Mouse (Mus musculus) CD4-positive, CD25-positive, alpha-beta regulatory T cell, adult 2 months (primary cell): Measurements from ENCODE around the gene Arhgef12.
A peak's percentile ranks its signal among the peaks of the same experiment; 100 is the strongest.
"Not testable (repeated sequence)": the region's sequence is repeated elsewhere in the genome, so short reads cannot be mapped to it uniquely, and the experiment has no call there.

Source experiments
- DNase-seq: peaks from one replicate; pipeline ENCODE4 v3.0.0-alpha.2; 2012; ENCODE audit warnings: low read depth, low spot score

Arhgef12 gene

GRCm38 (mm10) chr9:43000595-43001250 lies 106.3 kb downstream of the Arhgef12 start:
- DNase-seq, result no peak

GRCm38 (mm10) chr9:43000070-43000469 lies 107.0 kb downstream of the Arhgef12 start:
- DNase-seq, result peak; percentile 67

GRCm38 (mm10) chr9:42997526-42997925 lies 109.5 kb downstream of the Arhgef12 start:
- no peak for DNase-seq

- peak; percentile 30 for DNase-seq
Measured at GRCm38 (mm10) chr9:42995298-42995697, 111.7 kb downstream of the Arhgef12 start.

- no peak for DNase-seq
Measured at GRCm38 (mm10) chr9:42994708-42995107, 112.3 kb downstream of the Arhgef12 start.

- DNase-seq, result no peak
Measured at GRCm38 (mm10) chr9:42993659-42994058, 113.4 kb downstream of the Arhgef12 start.

GRCm38 (mm10) chr9:42987988-42988387 lies 119.1 kb downstream of the Arhgef12 start:
- DNase-seq, result no peak

- no peak for DNase-seq
Measured at GRCm38 (mm10) chr9:42968894-42969521, 138.0 kb downstream of the Arhgef12 start.

GRCm38 (mm10) chr9:42967731-42968130 lies 139.3 kb downstream of the Arhgef12 start:
- DNase-seq, result no peak

GRCm38 (mm10) chr9:42964809-42965208 lies 142.2 kb downstream of the Arhgef12 start:
- DNase-seq, result not testable (repeated sequence)

GRCm38 (mm10) chr9:42964366-42964765 lies 142.7 kb downstream of the Arhgef12 start:
- DNase-seq, result no peak

GRCm38 (mm10) chr9:42962506-42962905 lies 144.5 kb downstream of the Arhgef12 start:
- no peak for DNase-seq

- no peak for DNase-seq
Measured at GRCm38 (mm10) chr9:42958401-42958800, 148.6 kb downstream of the Arhgef12 start.

GRCm38 (mm10) chr9:42948381-42948780 lies 158.7 kb downstream of the Arhgef12 start:
- DNase-seq, result no peak

GRCm38 (mm10) chr9:42945174-42945573 lies 161.9 kb downstream of the Arhgef12 start:
- no peak for DNase-seq

- DNase-seq, result peak; percentile 83
Measured at GRCm38 (mm10) chr9:42944536-42945006, 162.5 kb downstream of the Arhgef12 start.

GRCm38 (mm10) chr9:42943781-42944535 lies 163.1 kb downstream of the Arhgef12 start, which contains the start of gene Grik4:
Grik4 (minus strand) TSS chr9:42944493.
- DNase-seq, result peak; percentile 10

GRCm38 (mm10) chr9:42943057-42943529 lies 163.9 kb downstream of the Arhgef12 start:
- DNase-seq, result peak; percentile 4

- DNase-seq, result no peak
Measured at GRCm38 (mm10) chr9:42942148-42942547, 164.9 kb downstream of the Arhgef12 start.

- DNase-seq, result no peak
Measured at GRCm38 (mm10) chr9:42932146-42932545, 174.9 kb downstream of the Arhgef12 start.

GRCm38 (mm10) chr9:42927498-42927897 lies 179.5 kb downstream of the Arhgef12 start:
- no peak for DNase-seq

GRCm38 (mm10) chr9:42926564-42926963 lies 180.5 kb downstream of the Arhgef12 start:
- DNase-seq, result no peak
